Mouse (Mus musculus) hindbrain, postnatal 0 days (tissue): ENCODE measurements around the gene Bclaf1. TPM values are rescaled to one million over a fixed set of nuclear protein-coding genes. Genes with fewer than 3 reads are reported as not detected.

Source experiments
- ATAC-seq: fragments of 200-750 bp; cut with Nextera tagmentation; 2 replicates; pipeline ENCODE4 v1.8.0; 2017; ENCODE audit warnings: mild to moderate bottlenecking, moderate TSS enrichment, moderate library complexity
- DNase-seq: peaks from one replicate; pipeline ENCODE4 v3.0.0-alpha.2; 2015; ENCODE audit warnings: low spot score
- H3K27ac ChIP-seq: fragments of 300-500 bp; sonication (generic); 2 replicates; pipeline ENCODE4 v1.5.1; 2014; ENCODE audit warnings: mild to moderate bottlenecking
- H3K27me3 ChIP-seq: fragments of 300-500 bp; sonication (generic); 2 replicates; pipeline ENCODE4 v1.6.1; 2014; ENCODE audit warnings: low read length, mixed read lengths; ENCODE audit not compliant: insufficient read depth
- H3K36me3 ChIP-seq: fragments of 300-500 bp; sonication (generic); 2 replicates; pipeline ENCODE4 v1.6.1; 2014; ENCODE audit warnings: low read length, mixed read lengths; ENCODE audit not compliant: insufficient read depth
- H3K4me1 ChIP-seq: fragments of 300-500 bp; sonication (generic); 2 replicates; pipeline ENCODE4 v1.6.1; 2014; ENCODE audit warnings: antibody characterized with exemption, low read length, mixed read lengths; ENCODE audit not compliant: insufficient read depth
- H3K4me2 ChIP-seq: fragments of 300-500 bp; sonication (generic); 2 replicates; pipeline ENCODE4 v1.6.1; 2014; ENCODE audit warnings: low read depth, mild to moderate bottlenecking, low read length, moderate library complexity, mixed read lengths
- H3K4me3 ChIP-seq: fragments of 300-500 bp; sonication (generic); 2 replicates; pipeline ENCODE4 v1.5.1; 2014; ENCODE audit warnings: low read length
- H3K9ac ChIP-seq: fragments of 300-500 bp; sonication (generic); replicated peaks from 2 replicates; pipeline ENCODE4 v1.6.1; 2014; ENCODE audit warnings: mild to moderate bottlenecking, low read length, moderate library complexity, mixed read lengths
- H3K9me3 ChIP-seq: fragments of 300-500 bp; sonication (generic); 2 replicates; pipeline ENCODE4 v1.6.1; 2016; ENCODE audit warnings: low read length, mixed read lengths
- CTCF ChIP-seq: IDR thresholded peaks from 2 replicates; pipeline ENCODE4 v1.5.1; 2016; ENCODE audit warnings: antibody characterized with exemption, control low read depth, low read depth
- WGBS: fragments of 180-500 bp; shearing (Covaris S2); extraction: QIAGEN DNeasy Blood & Tissue Kit; methylation state at CpG from one replicate; pipeline ENCODE4 v1.1.7; 2014; 5-methylcytosine and 5-hydroxymethylcytosine counted together
- polyA plus RNA-seq: library from polyadenylated mRNA; unstranded; fragments of >200 nt; fragmentation: Nextera tagmentation; extraction: Ambion mirVana; gene quantifications from 2 replicates; pipeline ENCODE4 v1.2.1, GENCODE M21; 2015
- total RNA-seq: library from RNA; depleted of rRNA; stranded (reverse); fragments of >200 nt; gene quantifications from 2 replicates; pipeline ENCODE4 v1.2.3, GENCODE M21; 2014

The Bclaf1 gene
- total and polyA plus RNA-seq, 2 experiments from 2014 or later: 83.4 to 96.2 TPM

- Histone ChIP-seq H3K4me1 (peaks cover 5% of the 10 kb centered on the region; the same call in 1 of the 2 replicates), H3K9me3 (no peaks in the 10 kb centered on the region), H3K27me3 (no peaks in the 10 kb centered on the region), H3K4me3 (no peak overlapping the region), H3K36me3 (peaks cover 7% of the 10 kb centered on the region; the same call in 1 of the 2 replicates), H3K4me2 (peak overlapping the region; percentile 62), H3K27ac (no peak overlapping the region), H3K9ac (no peak overlapping the region)
- ATAC-seq (no peak), DNase-seq (no peak)
- 91% methylated on average over 4 of the region's 4 CpGs for WGBS
- no peak for TF ChIP-seq CTCF
Observed at GRCm38 (mm10) chr10:20313941-20314340, 1.7 kb downstream of the Bclaf1 start.

- Histone ChIP-seq H3K27ac (no peak overlapping the region), H3K4me2 (no peak overlapping the region), H3K36me3 (peaks cover 11% of the 10 kb centered on the region; the same call in 1 of the 2 replicates), H3K9ac (no peak overlapping the region), H3K4me3 (no peak overlapping the region), H3K27me3 (no peaks in the 10 kb centered on the region), H3K9me3 (no peaks in the 10 kb centered on the region), H3K4me1 (peaks cover 5% of the 10 kb centered on the region; the same call in 1 of the 2 replicates)
- TF ChIP-seq CTCF: peak; percentile 41
- ATAC-seq: no peak
- 68% methylated on average over 2 of the region's 2 CpGs for WGBS
- DNase-seq: no peak
Observed at GRCm38 (mm10) chr10:20314797-20315196, 2.5 kb downstream of the Bclaf1 start.

- WGBS: 90% methylated on average over 5 of the region's 5 CpGs
- H3K9me3 ChIP-seq: no peaks in the 10 kb centered on the region
- ATAC-seq: no peak
- H3K36me3 ChIP-seq: peaks cover 11% of the 10 kb centered on the region; the same call in 1 of the 2 replicates
- no peak overlapping the region for H3K4me2 ChIP-seq
- no peak overlapping the region for H3K27ac ChIP-seq
- H3K27me3 ChIP-seq: no peaks in the 10 kb centered on the region
- no peaks in the 10 kb centered on the region for H3K4me1 ChIP-seq
- H3K4me3 ChIP-seq: no peak overlapping the region
- no peak overlapping the region for H3K9ac ChIP-seq
- no peak for TF ChIP-seq CTCF
- no peak for DNase-seq
Observed at GRCm38 (mm10) chr10:20317466-20317865, 5.2 kb downstream of the Bclaf1 start.

- Histone ChIP-seq H3K27ac (no peak overlapping the region), H3K4me2 (no peak overlapping the region), H3K9me3 (no peaks in the 10 kb centered on the region), H3K4me1 (no peaks in the 10 kb centered on the region), H3K36me3 (peaks cover 32% of the 10 kb centered on the region), H3K4me3 (no peak overlapping the region), H3K27me3 (no peaks in the 10 kb centered on the region), H3K9ac (no peak overlapping the region)
- DNase-seq: no peak
- TF ChIP-seq CTCF: no peak
- ATAC-seq: no peak
Observed at GRCm38 (mm10) chr10:20326226-20326625, 14.0 kb downstream of the Bclaf1 start.

GRCm38 (mm10) chr10:20331262-20331661 is 19.0 kb downstream of the Bclaf1 start:
- 83% methylated on average over 2 of the region's 2 CpGs for WGBS
- H3K9me3 ChIP-seq: no peaks in the 10 kb centered on the region
- no peak overlapping the region for H3K27ac ChIP-seq
- H3K36me3 ChIP-seq: peaks cover 40% of the 10 kb centered on the region
- H3K4me2 ChIP-seq: no peak overlapping the region
- TF ChIP-seq CTCF: no peak
- no peaks in the 10 kb centered on the region for H3K4me1 ChIP-seq
- no peak overlapping the region for H3K4me3 ChIP-seq
- no peak for ATAC-seq
- H3K27me3 ChIP-seq: no peaks in the 10 kb centered on the region
- DNase-seq: no peak
- H3K9ac ChIP-seq: no peak overlapping the region

- Histone ChIP-seq H3K9ac (no peak overlapping the region), H3K4me3 (no peak overlapping the region), H3K36me3 (peaks cover 39% of the 10 kb centered on the region), H3K27ac (no peak overlapping the region), H3K4me2 (no peak overlapping the region), H3K27me3 (no peaks in the 10 kb centered on the region), H3K4me1 (no peaks in the 10 kb centered on the region), H3K9me3 (no peaks in the 10 kb centered on the region)
- ATAC-seq (no peak), DNase-seq (no peak)
- no peak for TF ChIP-seq CTCF
- WGBS: 83% methylated on average over 7 of the region's 7 CpGs
Observed at GRCm38 (mm10) chr10:20337872-20338271, 25.6 kb downstream of the Bclaf1 start.

GRCm38 (mm10) chr10:20345736-20346135 is 33.5 kb downstream of the Bclaf1 start:
- 69% methylated on average over 1 of the region's 1 CpGs for WGBS
- Histone ChIP-seq H3K9ac (no peak overlapping the region), H3K4me2 (no peak overlapping the region), H3K4me1 (no peaks in the 10 kb centered on the region), H3K4me3 (no peak overlapping the region), H3K27ac (no peak overlapping the region), H3K36me3 (peaks cover 26% of the 10 kb centered on the region; the same call in 1 of the 2 replicates), H3K27me3 (no peaks in the 10 kb centered on the region), H3K9me3 (no peaks in the 10 kb centered on the region)
- no peak for TF ChIP-seq CTCF
- ATAC-seq: no peak
- DNase-seq: peak; percentile 15
